Mouse (Mus musculus) megakaryocyte, embryonic 14.5 days (primary cell): ENCODE data around the gene Olfr635.

Experiments
- FLI1 ChIP-seq: IDR thresholded peaks from 2 replicates; pipeline ENCODE4 v1.6.1; 2012; ENCODE audit warnings: low read length, inconsistent platforms, mixed read lengths
- GATA1 ChIP-seq: IDR thresholded peaks from 3 replicates; pipeline ENCODE4 v1.6.1; 2012; ENCODE audit warnings: mixed read lengths, low read length, inconsistent platforms, borderline replicate concordance

GRCm38 (mm10) chr7:103970852-103971251 lies at the start of gene Olfr635:
- TF ChIP-seq GATA1: no peak
- TF ChIP-seq FLI1: no peak
